Mouse (Mus musculus) heart, postnatal 25 days (tissue): Measurements from ENCODE around the gene Unc5cl. TPM values are rescaled to one million over a fixed set of nuclear protein-coding genes. Genes with fewer than 3 reads are reported as not detected.
A peak's percentile ranks its signal among the peaks of the same experiment; 100 is the strongest.

ENCODE experiments used
- DNase-seq: peaks from one replicate; pipeline ENCODE4 v3.0.0; 2022; ENCODE audit warnings: low spot score
- intact Hi-C: fragments of 180-260 bp; cut with DNase I; formaldehyde crosslinking; loops from one replicate; pipeline ENCODE4 v1.15.1; 2025
- total RNA-seq, 2 experiments: library from RNA; stranded (reverse); gene quantifications; 2 replicates each; pipeline ENCODE4 v1.2.3; 2021

Gene Unc5cl
- total RNA-seq, 2 experiments from 2014 or later = 0.14 to 0.16 TPM

DNA sequence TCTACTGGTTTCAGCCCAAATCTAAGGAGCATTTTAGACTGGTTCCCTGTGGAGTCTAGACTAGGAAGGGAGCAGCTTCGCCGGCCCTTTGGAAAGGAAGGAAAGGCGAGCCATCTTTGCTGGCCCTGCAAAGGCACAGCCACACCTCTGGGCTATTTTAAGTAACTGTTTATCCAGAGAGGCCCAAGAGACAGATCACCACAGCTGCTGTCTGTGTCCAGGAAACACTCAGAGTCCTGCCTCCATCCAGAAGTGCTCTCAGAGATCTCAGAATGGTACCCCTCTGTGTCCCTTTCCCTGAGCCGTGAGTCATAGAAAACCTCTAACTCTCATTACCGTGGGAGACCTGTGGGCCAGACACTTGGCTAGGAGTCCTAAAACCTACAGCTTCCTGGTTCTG lies 24.3 kb upstream of the Unc5cl start:
- intact Hi-C loops = no loop called here
- DNase-seq = no peak

DNA sequence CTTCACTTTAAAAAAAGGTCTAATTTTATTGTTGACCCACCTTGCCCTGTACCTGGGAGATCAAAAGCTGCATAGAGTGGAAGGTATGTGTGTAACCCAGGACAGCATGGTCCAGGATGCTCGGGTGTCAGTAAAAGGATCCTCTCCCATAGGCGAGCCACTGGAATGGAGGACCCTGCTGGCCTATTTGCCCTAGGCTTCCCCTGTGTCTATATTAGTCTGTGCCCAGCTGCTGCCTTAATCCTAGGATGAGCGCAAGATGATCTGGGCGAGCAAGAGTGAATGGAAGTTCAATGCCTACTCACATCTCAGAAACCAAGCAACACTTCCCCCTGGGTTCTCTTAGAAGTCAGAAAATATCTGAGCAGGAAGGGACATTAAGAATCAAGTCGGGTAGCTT lies 23.6 kb upstream of the Unc5cl start:
- intact Hi-C loops = no loop called here
- no peak for DNase-seq

DNA sequence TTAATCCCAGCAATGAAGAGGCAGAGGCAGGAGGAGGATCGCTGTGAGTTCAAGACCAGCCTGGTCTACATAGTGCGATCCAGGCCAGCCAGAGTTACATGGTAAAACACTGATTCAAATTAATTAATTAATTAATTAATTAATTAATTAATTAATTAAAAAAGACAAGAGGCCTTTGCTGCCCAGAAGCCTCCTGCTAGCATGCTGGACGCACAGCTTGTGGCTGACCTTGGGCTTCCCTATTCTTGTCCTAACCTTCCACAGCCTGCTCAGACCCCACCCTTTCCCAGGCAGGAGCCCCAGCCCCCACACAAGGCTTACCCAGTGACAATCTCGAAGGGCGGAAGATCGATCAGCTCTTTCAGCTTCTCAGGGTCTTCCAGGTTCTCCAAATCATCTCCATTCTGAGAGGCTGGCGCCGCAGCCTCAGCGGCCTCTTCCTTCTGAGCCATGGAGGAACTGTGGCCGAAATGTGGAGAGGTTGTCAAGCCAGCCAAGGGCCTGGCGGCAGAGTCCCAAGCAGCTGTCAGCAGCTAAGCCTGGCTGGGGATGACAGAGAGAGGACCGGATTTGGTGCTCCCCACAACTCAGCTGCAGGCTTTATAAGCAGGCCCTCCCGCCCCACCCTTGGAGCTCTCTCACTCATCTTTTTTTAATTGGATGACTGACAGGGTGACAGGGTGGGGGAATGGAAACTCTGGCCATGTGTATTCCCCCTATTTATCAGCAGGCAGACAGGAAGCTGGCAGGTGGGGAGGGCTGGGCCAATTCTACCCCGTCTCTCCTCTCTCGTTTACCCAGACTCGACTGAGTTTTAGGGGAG lies 22.3 kb upstream of the Unc5cl start, which contains the start of gene Apobec2:
Apobec2 (minus strand) TSS at position 773 of the 823 bp plus-strand sequence.
- peak; percentile 33 for DNase-seq
- intact Hi-C loops = no loop called here

GRCm38 (mm10) chr17:48433006-48433655 lies 21.6 kb upstream of the Unc5cl start:
- DNase-seq = no peak
- intact Hi-C loops = no loop called here

DNA sequence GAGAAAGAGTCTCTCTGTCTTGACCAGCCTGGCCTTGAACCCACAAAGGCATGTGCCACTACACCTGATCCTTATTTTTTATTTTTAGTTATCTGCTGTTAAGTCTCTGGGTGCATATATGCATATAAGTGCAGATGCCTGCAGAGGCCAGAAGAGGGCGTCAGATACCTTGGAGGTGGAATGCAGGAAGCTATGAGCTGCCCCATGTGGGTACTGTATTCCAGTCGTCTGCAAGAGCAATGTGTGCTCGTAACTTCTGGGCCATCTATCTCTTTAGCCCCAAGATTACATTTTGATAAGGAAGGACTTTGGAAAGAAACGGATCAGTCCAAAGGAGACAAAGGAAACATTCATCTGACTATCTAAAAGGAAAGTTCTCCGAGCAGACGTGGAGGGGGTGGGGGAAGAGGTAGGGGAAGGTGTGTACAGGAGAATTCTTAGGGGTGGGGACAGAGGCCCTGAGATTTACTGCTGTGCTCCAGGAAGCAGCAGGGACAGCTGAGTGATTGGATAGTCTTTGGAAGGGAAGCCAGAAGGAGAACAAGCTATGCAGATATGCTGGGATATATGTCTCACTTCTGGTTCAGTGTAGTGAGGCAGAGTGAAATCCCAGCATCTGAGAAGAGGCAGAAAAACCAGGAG lies 20.9 kb upstream of the Unc5cl start:
- intact Hi-C loops = no loop called here
- no peak for DNase-seq

GRCm38 (mm10) chr17:48434479-48434878 lies 20.2 kb upstream of the Unc5cl start:
- DNase-seq = no peak
- intact Hi-C loops = no loop called here

- intact Hi-C loops = no loop called here
- DNase-seq = no peak
Measured at GRCm38 (mm10) chr17:48436487-48436886, 18.2 kb upstream of the Unc5cl start.

GRCm38 (mm10) chr17:48437421-48437911 lies 17.2 kb upstream of the Unc5cl start:
- intact Hi-C loops = no loop called here
- peak; percentile 14 for DNase-seq

DNA sequence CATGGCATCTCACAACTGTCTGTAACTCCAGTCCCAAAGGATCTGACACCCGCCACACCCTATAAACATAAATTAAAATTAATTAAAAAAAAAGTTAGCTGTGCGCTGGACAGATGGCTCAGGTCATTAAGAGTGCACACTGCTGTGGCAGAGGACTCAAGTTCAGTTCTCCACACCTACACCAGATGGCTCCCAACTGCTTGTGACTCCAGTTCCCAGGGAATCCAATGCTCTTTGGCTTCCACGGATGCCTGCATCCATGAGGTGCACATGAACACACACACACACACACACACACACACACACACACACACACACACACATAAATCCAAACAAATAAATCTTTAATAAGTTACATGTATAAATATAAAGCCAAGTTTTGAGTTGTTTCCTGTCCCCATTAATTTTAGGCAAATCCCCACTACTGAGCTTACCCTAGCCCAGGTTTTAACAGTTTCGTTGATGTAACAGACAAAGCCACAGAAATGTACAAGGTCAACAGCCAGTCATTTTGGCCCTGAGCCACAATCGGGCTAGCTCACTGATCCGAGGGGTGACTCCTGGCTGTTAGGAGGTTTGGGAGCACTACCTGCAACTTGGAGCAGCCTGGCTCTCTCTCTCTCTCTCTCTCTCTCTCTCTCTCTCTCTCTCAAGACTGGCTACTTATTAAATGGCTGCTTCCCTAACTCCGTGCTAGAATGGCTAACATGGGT lies 11.8 kb upstream of the Unc5cl start:
- intact Hi-C loops = no loop called here

GRCm38 (mm10) chr17:48443542-48444145 lies 11.1 kb upstream of the Unc5cl start:
- intact Hi-C loops = no loop called here
- no peak for DNase-seq

More for the DNA sequence above, 11.8 kb upstream of the Unc5cl start:
- DNase-seq = no peak

DNA sequence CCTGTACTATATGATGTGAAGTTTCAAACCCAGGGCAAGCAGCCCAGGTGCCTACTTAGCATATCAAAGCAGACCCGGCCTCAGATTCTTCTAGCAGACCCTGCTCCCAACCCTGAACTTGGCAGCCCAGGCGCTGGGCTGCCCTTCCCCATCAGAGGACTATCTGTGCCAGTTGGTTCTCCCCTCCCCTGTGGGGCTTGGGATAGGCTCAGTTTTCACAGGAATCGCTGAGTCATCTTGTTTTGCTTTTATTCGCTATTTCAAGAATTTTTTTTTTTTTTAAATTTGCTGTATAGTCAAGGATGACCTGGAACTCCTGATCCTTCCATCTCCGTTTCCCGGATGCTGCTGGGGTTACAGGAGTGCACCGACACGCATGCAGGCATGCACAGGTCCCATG lies 7.0 kb upstream of the Unc5cl start:
- intact Hi-C loops = no loop called here
- DNase-seq = no peak

DNA sequence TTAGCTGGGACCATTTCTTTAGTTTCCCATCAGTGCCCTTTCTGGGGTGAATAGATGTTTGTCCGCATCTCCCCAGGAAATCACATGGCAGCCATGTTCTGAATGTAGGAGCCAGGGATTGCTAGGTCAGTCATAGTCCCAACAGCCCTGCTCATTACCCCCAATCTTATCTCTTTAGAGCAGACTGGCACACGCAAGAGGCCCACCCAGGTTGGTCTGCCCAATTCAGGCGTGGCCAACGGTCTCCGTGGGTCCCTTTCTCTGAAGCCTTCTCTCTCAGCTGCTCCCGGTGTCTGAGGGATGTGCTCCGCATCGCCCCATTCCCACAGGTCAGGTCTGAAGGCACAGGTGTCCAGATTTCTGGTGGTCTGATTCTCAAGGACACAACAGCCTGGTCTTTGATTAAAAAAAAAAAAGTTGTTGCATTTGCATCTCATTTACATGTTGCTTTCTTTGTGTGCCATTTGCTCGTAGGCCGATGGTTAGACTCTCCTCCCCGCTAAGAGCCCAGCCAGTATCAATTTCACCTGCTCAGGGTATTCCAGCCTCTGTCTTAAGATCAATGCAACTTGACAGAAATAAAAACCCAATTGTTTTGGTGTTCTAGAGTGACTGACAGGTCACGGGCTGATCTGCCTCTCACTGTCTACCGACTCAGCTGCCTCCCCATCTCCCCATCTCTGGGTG lies 3.9 kb upstream of the Unc5cl start:
- intact Hi-C loops = no loop called here
- no peak for DNase-seq

GRCm38 (mm10) chr17:48451353-48451675 lies 3.4 kb upstream of the Unc5cl start, which contains the start of gene Tspo2:
Tspo2 (minus strand) TSS chr17:48451522.
- intact Hi-C loops = no loop called here

DNA sequence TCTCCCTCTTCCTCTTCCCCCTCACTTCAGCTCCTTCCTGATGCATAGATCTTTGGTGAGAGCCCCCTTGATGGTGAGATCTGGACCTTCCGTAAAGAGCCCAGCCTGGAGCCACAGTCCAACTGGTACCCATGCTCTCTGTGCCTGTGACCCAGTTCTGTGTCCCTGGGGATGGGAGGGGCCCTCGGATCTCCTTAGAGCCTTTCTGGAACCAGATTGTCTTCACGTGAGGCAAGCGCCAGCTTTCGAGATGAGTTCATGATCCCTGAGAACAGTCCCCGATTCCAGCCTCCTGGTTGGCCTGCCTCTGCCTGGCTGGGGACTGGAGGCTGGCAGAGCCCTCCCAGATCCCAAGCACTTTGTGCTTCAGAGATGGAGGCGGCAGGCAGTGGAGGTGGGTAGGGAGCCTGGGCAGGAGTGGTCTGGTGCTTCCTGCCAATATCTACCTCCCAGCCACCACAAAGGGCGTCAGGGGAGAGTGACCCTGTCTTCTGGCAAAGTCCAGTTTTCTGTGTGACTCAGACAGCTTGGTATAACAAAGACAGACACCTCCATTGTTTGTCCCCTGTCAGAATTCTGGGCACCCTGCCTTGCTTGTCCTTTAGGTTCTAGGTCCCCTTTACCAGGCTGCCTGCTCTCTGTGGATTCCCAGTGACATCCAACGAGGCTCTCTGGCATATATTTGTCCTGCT lies 2.8 kb upstream of the Unc5cl start:
- no peak for DNase-seq
- intact Hi-C loops = no loop called here

More at GRCm38 (mm10) chr17:48451353-48451675, 3.4 kb upstream of the Unc5cl start, which contains the start of gene Tspo2:
- no peak for DNase-seq

GRCm38 (mm10) chr17:48453489-48453888 lies 1.2 kb upstream of the Unc5cl start:
- intact Hi-C loops = no loop called here

DNA sequence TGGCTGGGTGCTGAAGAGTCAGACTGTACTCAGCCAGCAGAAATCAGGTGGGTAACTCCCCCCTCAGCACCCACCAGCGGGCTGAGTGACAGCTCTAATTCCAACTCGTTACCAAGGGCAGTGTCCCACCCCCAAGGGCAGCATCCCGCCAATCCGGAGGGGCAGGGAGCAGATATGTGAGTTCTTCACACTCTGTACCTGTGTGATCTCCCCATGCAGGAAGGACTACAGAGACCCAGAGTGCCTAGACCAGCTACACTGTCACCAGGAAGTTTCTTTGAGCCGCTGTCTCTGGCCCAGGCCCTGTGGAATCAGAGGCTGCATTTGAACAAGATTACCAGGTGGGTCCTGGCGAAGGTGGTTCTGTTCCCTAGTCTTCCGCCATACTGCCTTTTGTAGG lies 511 bp upstream of the Unc5cl start:
- intact Hi-C loops = no loop called here
- no peak for DNase-seq

More at GRCm38 (mm10) chr17:48453489-48453888, 1.2 kb upstream of the Unc5cl start:
- DNase-seq = no peak

- no peak for DNase-seq
- intact Hi-C loops = no loop called here
Measured at GRCm38 (mm10) chr17:48455955-48456354, 1.3 kb downstream of the Unc5cl start.

- intact Hi-C loops = no loop called here
- DNase-seq = no peak
Measured at GRCm38 (mm10) chr17:48457971-48458653, 3.4 kb downstream of the Unc5cl start.
